Comparison of ENCODE assay signal across 8 mouse cellular contexts in genomic region chr8:94377714-94378205, GRCm38 (mm10). TPM values are rescaled to one million over a fixed set of nuclear protein-coding genes. Genes with fewer than 3 reads are reported as not detected.
DNase-seq lines count a peak whose midpoint lies in the region; ATAC-seq and TF ChIP-seq lines count a peak whose summit lies in the region.

No protein-coding gene starts in this region.

- ATAC-seq in forebrain, embryonic 13.5 days: no peak

- intact Hi-C loops in gastrocnemius, adult 2 months (cut with DNase I): no loop called here

- WGBS in forebrain, embryonic 13.5 days: 83% methylated on average over 11 of the region's 11 CpGs

- H3K4me3 ChIP-seq in gastrocnemius, adult 2 months: peak overlapping the region; percentile 29
- H3K4me3 ChIP-seq in forebrain, embryonic 13.5 days: no peak overlapping the region

- peak; percentile 12 for DNase-seq in NIH3T3 (ENCODE audit: low read depth)
- peak; percentile 86 for DNase-seq in gastrocnemius, adult 2 months
- DNase-seq in kidney, adult 11 months: peak; percentile 96
- peak; percentile 89 to 95 for DNase-seq in lung, adult 18-20 months
- no peak for DNase-seq in layer of hippocampus, adult 8-10 months (ENCODE audit: low spot score in 2 of 2)
- DNase-seq in right cerebral cortex, postnatal 10 days (ENCODE audit: low spot score in 2 of 2): no peak
- DNase-seq in thymus, postnatal 4 days: no peak

- no peaks in the 10 kb centered on the region for H3K4me1 ChIP-seq in forebrain, embryonic 13.5 days

- no peaks in the 10 kb centered on the region for H3K9me3 ChIP-seq in forebrain, embryonic 13.5 days (replicated peaks)

- no peaks in the 10 kb centered on the region for H3K36me3 ChIP-seq in forebrain, embryonic 13.5 days (ENCODE audit: poor library complexity, severe bottlenecking)

- H3K27me3 ChIP-seq in forebrain, embryonic 13.5 days: no peaks in the 10 kb centered on the region

- H3K4me2 ChIP-seq in forebrain, embryonic 13.5 days: no peak overlapping the region

- peak overlapping the region; percentile 86 for H3K27ac ChIP-seq in gastrocnemius, adult 2 months
- H3K27ac ChIP-seq in forebrain, embryonic 13.5 days: no peak overlapping the region

- no peak overlapping the region for H3K9ac ChIP-seq in forebrain, embryonic 13.5 days

- no peak for TF ChIP-seq CTCF in gastrocnemius, adult 2 months (IDR thresholded peaks at IDR 0.05)

RNA-seq across cellular contexts. Expression of gene Herpud1, which starts 8.5 kb away (rescaled TPM):
- total RNA-seq in gastrocnemius, adult 2 months (2021): 100 to 1,000 TPM; 111 to 117 TPM
- 50.9 and 53.9 TPM in 2 replicates for polyA plus RNA-seq in forebrain, embryonic 13.5 days (2015; fragmentation: Nextera tagmentation; extraction: Ambion mirVana)
- total RNA-seq in layer of hippocampus, adult 8-10 months (2022): 10 to 100 TPM; 53.6 to 81.4 (median 65.6) TPM

RNA-seq across cellular contexts. Expression of gene Slc12a3, which starts 48.8 kb away (rescaled TPM):
- not detected for total RNA-seq in gastrocnemius, adult 2 months (2021)
- polyA plus RNA-seq in forebrain, embryonic 13.5 days (2015; fragmentation: Nextera tagmentation; extraction: Ambion mirVana): not detected in 2 replicates
- total RNA-seq in layer of hippocampus, adult 8-10 months (2022): under 1 TPM; 0.55 to 0.94 (median 0.79) TPM

RNA-seq across cellular contexts. Expression of gene Nlrc5, which starts 56.4 kb away (rescaled TPM):
- 1 to 10 TPM in 1 of 2 experiments, under 1 TPM in 1; 0.43 to 1.1 TPM for total RNA-seq in gastrocnemius, adult 2 months (2021)
- 0.12 and 0.26 TPM in 2 replicates for polyA plus RNA-seq in forebrain, embryonic 13.5 days (2015; fragmentation: Nextera tagmentation; extraction: Ambion mirVana)
- total RNA-seq in layer of hippocampus, adult 8-10 months (2022): 1 to 10 TPM in 2 of 4 experiments, under 1 TPM in 2; 0.62 to 6.2 (median 2.1) TPM

Comparison
In these comparisons a context has a peak if more than half of its experiments do, and no peak if none do; other contexts are left out.
1. DNase-seq: peak in NIH3T3 (single experiment), gastrocnemius, adult 2 months (single experiment), kidney, adult 11 months (single experiment) and lung, adult 18-20 months (2 of 2); none in layer of hippocampus, adult 8-10 months (0 of 2), right cerebral cortex, postnatal 10 days (0 of 2) and thymus, postnatal 4 days (single experiment).